Comparison of ENCODE assay signal across 8 mouse cellular contexts in the genomic region with DNA sequence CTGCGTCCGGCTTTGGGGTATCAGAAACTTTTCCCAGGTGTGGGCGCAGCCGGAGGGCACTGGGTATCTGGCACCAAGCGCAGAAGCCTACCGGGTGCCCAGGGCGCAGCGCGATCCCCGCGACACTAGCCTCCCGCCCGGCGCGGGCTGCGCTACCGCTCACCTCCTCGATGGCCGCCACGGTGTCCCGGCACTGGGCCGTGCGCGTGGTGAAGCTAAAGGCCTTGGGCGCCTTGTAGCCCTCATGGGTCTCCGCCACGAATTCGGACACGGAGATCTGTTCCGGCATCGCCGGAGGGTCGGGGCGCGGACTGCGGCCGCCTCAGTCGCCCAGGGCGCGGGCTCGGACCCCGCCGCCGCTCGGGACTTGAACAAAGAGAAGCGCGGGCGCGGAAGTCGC.
DNase-seq lines count a peak whose midpoint lies in the region; ATAC-seq lines count a peak whose summit lies in the region.
"Not testable (repeated sequence)": the region's sequence is repeated elsewhere in the genome, so short reads cannot be mapped to it uniquely, and the experiment has no call there.

No protein-coding gene starts in this region.

- not testable (repeated sequence) for H3K9me3 ChIP-seq in forebrain, embryonic 16.5 days (ENCODE audit: control insufficient read depth, low read length); kidney, embryonic 15.5 days (replicated peaks); liver, embryonic 12.5 days (replicated peaks); midbrain, embryonic 15.5 days; stomach, embryonic 15.5 days

- peak; percentile 9 for DNase-seq in 3134 (ENCODE audit: extremely low read depth, insufficient read length, low spot score)
- peak; percentile 3 for DNase-seq in embryo, embryonic 11 days
- peak; percentile 1 for DNase-seq in heart, postnatal 14 days

- intact Hi-C loops in heart, postnatal 14 days (cut with DNase I): not testable (repeated sequence)

- peak overlapping the region; percentile 41; the same call in 1 of the 2 replicates for H3K9ac ChIP-seq in forebrain, embryonic 16.5 days (replicated peaks; ENCODE audit: low read depth, low read length)
- peak overlapping the region; percentile 47 for H3K9ac ChIP-seq in kidney, embryonic 15.5 days
- not testable (repeated sequence) for H3K9ac ChIP-seq in liver, embryonic 12.5 days; stomach, embryonic 15.5 days
- peak overlapping the region; percentile 27 for H3K9ac ChIP-seq in midbrain, embryonic 15.5 days

- ATAC-seq in forebrain, embryonic 16.5 days; liver, embryonic 12.5 days; midbrain, embryonic 15.5 days (replicated peaks); stomach, embryonic 15.5 days (ENCODE audit: insufficient read depth, low FRiP score, low read depth): not testable (repeated sequence)
- ATAC-seq in kidney, embryonic 15.5 days (replicated peaks; ENCODE audit: low FRiP score): peak; percentile 25; the same call in 1 of the 2 replicates

- not testable (repeated sequence) for H3K4me1 ChIP-seq in forebrain, embryonic 16.5 days (replicated peaks; ENCODE audit: control insufficient read depth, insufficient read depth, low read length); kidney, embryonic 15.5 days; liver, embryonic 12.5 days; midbrain, embryonic 15.5 days; stomach, embryonic 15.5 days

- not testable (repeated sequence) for H3K27me3 ChIP-seq in forebrain, embryonic 16.5 days (replicated peaks; ENCODE audit: control insufficient read depth, insufficient read depth, low read length); kidney, embryonic 15.5 days; liver, embryonic 12.5 days (replicated peaks); midbrain, embryonic 15.5 days (replicated peaks); stomach, embryonic 15.5 days (replicated peaks)

- 3% methylated on average over 29 of the region's 50 CpGs for WGBS in forebrain, embryonic 16.5 days
- under 1% methylated on average over 50 of the region's 50 CpGs for WGBS in kidney, embryonic 15.5 days
- 2% methylated on average over 45 of the region's 50 CpGs for WGBS in liver, embryonic 12.5 days (ENCODE audit: insufficient replicate concordance)
- 3% methylated on average over 45 of the region's 50 CpGs for WGBS in midbrain, embryonic 15.5 days
- WGBS in stomach, embryonic 15.5 days: under 1% methylated on average over 44 of the region's 50 CpGs

- not testable (repeated sequence) for H3K27ac ChIP-seq in forebrain, embryonic 16.5 days (ENCODE audit: low read length); kidney, embryonic 15.5 days; liver, embryonic 12.5 days; midbrain, embryonic 15.5 days; stomach, embryonic 15.5 days

- peak overlapping the region; percentile 23; the same call in 1 of the 2 replicates for H3K4me2 ChIP-seq in forebrain, embryonic 16.5 days (ENCODE audit: low read length)
- peak overlapping the region; percentile 60 for H3K4me2 ChIP-seq in kidney, embryonic 15.5 days
- peak overlapping the region; percentile 52 for H3K4me2 ChIP-seq in liver, embryonic 12.5 days
- H3K4me2 ChIP-seq in midbrain, embryonic 15.5 days: peak overlapping the region; percentile 37
- peak overlapping the region; percentile 56 for H3K4me2 ChIP-seq in stomach, embryonic 15.5 days

- peak overlapping the region; percentile 36 for H3K4me3 ChIP-seq in forebrain, embryonic 16.5 days (replicated peaks; ENCODE audit: low read length)
- peak overlapping the region; percentile 51 for H3K4me3 ChIP-seq in kidney, embryonic 15.5 days (replicated peaks)
- H3K4me3 ChIP-seq in liver, embryonic 12.5 days: peak overlapping the region; percentile 39
- peak overlapping the region; percentile 40 for H3K4me3 ChIP-seq in midbrain, embryonic 15.5 days
- peak overlapping the region; percentile 49 for H3K4me3 ChIP-seq in stomach, embryonic 15.5 days (replicated peaks)

- not testable (repeated sequence) for H3K36me3 ChIP-seq in forebrain, embryonic 16.5 days (ENCODE audit: control insufficient read depth, insufficient read depth); kidney, embryonic 15.5 days; liver, embryonic 12.5 days; midbrain, embryonic 15.5 days (replicated peaks); stomach, embryonic 15.5 days
